Mouse (Mus musculus): ENCODE data around the gene Hs6st2. TPM values are rescaled to one million over a fixed set of nuclear protein-coding genes. Genes with fewer than 3 reads are reported as not detected.

Hs6st2 gene
- 1.4 and 1.8 TPM in 2 replicates for polyA plus RNA-seq (2015; fragmentation: Nextera tagmentation; extraction: Ambion mirVana)

DNA sequence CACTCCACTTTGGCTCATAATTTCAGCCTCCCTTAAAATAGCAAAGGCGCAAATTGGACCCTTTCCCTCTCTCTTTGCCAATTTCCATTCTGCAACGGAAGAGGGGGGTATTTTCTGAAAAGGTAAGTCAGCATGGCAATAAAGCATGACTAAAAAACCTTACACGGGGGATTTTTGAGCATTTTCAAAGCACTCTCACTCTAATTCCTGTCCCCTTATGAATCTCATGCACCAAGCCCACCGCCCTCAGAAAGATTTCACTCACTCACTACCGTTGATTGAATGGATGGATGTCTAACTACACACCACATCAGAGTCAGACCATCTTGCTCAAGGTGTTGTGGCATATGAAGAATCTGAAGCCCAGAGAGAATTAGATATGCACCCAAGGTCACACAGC is at the start of gene Hs6st2:
Gene Hs6st2, minus strand, starts transcription at position 101 of the 400 bp plus-strand sequence.
- Histone ChIP-seq H3K9ac (no peak within 1 kb of the TSS), H3K27me3 (peaks cover 62% of the 10 kb centered on the region)

DNA sequence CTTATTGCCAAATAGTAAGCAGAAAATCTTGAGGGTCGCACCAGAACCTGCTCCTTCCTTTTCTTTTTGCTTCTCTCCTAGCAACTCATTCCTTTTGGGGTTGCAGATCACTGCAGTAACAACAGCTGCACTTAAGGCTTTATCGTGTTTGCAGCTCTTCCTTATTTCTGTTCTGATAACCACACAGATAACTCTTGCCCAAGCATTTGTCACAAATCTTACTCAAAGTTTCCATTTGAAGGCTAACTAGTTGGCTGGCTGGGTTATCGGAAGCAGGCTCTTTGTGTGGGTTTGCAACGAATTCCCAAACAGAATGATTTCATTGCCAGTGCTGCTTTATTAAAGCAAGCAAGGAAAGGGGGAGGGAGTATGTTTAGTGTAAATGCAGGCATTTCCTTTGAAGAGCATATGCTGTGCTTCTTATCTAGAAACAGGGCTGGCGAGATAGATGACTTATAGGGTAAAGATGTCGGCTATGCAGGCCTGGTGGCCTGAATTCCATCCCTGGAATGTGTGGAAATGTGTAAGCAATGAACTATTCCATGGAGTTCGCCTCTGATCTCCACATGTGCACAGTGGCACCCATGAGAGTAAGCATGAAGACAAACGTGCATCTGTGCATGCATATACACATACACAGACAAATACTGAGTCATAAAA is 32.6 kb upstream of the Hs6st2 start:
- Histone ChIP-seq H3K36me3 (no peaks in the 10 kb centered on the region), H3K27ac (no peak overlapping the region), H3K9ac (no peak overlapping the region), H3K9me3 (replicated peaks) (no peaks in the 10 kb centered on the region), H3K4me1 (replicated peaks) (no peaks in the 10 kb centered on the region), H3K4me2 (no peak overlapping the region), H3K4me3 (replicated peaks) (no peak overlapping the region), H3K27me3 (no peaks in the 10 kb centered on the region)
- 33% methylated on average over 8 of the region's 8 CpGs for WGBS (ENCODE audit: insufficient replicate concordance)
- ATAC-seq (ENCODE audit: low read depth), result no peak
- DNase-seq, result no peak

More for the DNA sequence above, at the start of gene Hs6st2:
- no peak within 1 kb of the TSS for H3K27ac ChIP-seq
- no peaks in the 10 kb centered on the region for H3K9me3 ChIP-seq (replicated peaks)
- H3K4me1 ChIP-seq (replicated peaks), result peaks cover 9% of the 10 kb centered on the region; the same call in 1 of the 2 replicates
- 24% methylated on average over 5 of the region's 5 CpGs for WGBS (ENCODE audit: insufficient replicate concordance)
- H3K4me3 ChIP-seq (replicated peaks), result peak within 1 kb of the TSS; percentile 45
- H3K4me2 ChIP-seq, result peak within 1 kb of the TSS; percentile 56
- no peak for DNase-seq
- no peaks in the 10 kb centered on the region for H3K36me3 ChIP-seq
- no peak for ATAC-seq (ENCODE audit: low read depth)

DNA sequence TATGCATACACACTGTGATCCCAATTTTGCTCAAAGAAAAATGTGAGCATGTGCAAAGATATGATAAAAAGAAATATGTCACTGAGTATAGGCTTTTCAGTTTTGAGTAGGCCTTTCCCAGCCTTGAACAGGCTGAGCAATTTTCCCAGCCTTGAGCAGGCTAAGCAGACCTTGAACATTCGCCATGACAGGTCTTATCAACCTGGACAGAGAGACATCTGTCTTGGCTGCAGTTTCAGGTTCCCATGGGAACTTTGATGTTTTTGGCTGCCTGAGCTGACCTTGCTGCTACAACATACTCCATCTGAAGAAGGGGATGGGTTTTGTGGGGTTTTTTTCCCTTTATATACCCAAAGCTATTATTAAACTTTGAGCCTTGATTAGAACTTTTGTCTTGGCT is 31.3 kb upstream of the Hs6st2 start:
- Histone ChIP-seq H3K27ac (no peak overlapping the region), H3K4me3 (replicated peaks) (no peak overlapping the region), H3K4me1 (replicated peaks) (no peaks in the 10 kb centered on the region), H3K9me3 (replicated peaks) (no peaks in the 10 kb centered on the region), H3K9ac (no peak overlapping the region), H3K4me2 (no peak overlapping the region), H3K36me3 (no peaks in the 10 kb centered on the region), H3K27me3 (no peaks in the 10 kb centered on the region)
- DNase-seq, result no peak
- WGBS (ENCODE audit: insufficient replicate concordance), result 25% methylated on average over 1 of the region's 1 CpGs
- ATAC-seq (ENCODE audit: low read depth), result no peak

DNA sequence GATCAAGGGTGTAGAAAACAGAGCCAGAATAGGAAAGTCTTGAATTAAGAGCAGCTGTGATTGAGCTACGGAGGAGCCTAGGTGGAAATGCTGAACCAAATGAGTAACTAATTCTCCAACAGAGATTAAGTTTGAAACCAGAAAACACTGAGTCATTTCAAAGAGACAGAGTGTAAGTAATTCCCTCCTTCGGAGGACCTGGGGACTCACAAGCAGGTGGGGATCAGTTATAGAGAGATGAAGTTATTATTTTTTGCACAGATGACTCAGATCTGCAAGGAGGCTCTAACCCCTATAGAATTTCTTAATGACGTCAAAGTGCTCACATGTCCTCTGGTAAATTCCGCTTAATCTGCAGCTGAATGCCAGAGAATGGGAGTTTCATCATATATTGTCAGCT is 21.2 kb upstream of the Hs6st2 start:
- H3K4me1 ChIP-seq (replicated peaks), result no peaks in the 10 kb centered on the region
- WGBS (ENCODE audit: insufficient replicate concordance), result 53% methylated on average over 4 of the region's 4 CpGs
- H3K9me3 ChIP-seq (replicated peaks), result no peaks in the 10 kb centered on the region
- no peak for ATAC-seq (ENCODE audit: low read depth)
- H3K4me3 ChIP-seq (replicated peaks), result no peak overlapping the region
- H3K4me2 ChIP-seq, result no peak overlapping the region
- DNase-seq, result no peak
- no peaks in the 10 kb centered on the region for H3K36me3 ChIP-seq
- no peak overlapping the region for H3K9ac ChIP-seq
- H3K27ac ChIP-seq, result no peak overlapping the region
- no peaks in the 10 kb centered on the region for H3K27me3 ChIP-seq

DNA sequence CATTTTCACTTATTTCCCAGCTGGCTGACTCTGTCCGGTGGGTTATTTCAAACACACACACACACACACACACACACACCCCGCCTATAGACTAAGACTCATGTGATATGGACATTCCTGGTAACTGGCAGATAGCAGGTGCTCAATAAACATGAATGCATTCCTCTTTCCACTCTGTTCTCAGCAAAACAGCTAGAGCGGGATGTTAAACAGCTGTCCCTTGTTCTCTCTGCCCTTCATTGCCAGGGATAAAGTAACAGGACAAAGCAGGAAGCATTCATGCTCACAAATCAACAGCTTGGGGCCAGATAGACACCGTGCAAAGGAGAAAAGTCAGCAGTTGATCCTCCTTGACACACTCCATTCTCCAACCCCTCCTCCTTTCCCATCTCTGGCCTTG is 17.4 kb upstream of the Hs6st2 start:
- no peaks in the 10 kb centered on the region for H3K27me3 ChIP-seq
- DNase-seq (no peak), ATAC-seq (ENCODE audit: low read depth) (no peak)
- H3K4me2 ChIP-seq, result no peak overlapping the region
- H3K9ac ChIP-seq, result no peak overlapping the region
- 45% methylated on average over 4 of the region's 4 CpGs for WGBS (ENCODE audit: insufficient replicate concordance)
- H3K4me1 ChIP-seq (replicated peaks), result no peaks in the 10 kb centered on the region
- no peak overlapping the region for H3K4me3 ChIP-seq (replicated peaks)
- H3K9me3 ChIP-seq (replicated peaks), result no peaks in the 10 kb centered on the region
- no peaks in the 10 kb centered on the region for H3K36me3 ChIP-seq
- no peak overlapping the region for H3K27ac ChIP-seq

DNA sequence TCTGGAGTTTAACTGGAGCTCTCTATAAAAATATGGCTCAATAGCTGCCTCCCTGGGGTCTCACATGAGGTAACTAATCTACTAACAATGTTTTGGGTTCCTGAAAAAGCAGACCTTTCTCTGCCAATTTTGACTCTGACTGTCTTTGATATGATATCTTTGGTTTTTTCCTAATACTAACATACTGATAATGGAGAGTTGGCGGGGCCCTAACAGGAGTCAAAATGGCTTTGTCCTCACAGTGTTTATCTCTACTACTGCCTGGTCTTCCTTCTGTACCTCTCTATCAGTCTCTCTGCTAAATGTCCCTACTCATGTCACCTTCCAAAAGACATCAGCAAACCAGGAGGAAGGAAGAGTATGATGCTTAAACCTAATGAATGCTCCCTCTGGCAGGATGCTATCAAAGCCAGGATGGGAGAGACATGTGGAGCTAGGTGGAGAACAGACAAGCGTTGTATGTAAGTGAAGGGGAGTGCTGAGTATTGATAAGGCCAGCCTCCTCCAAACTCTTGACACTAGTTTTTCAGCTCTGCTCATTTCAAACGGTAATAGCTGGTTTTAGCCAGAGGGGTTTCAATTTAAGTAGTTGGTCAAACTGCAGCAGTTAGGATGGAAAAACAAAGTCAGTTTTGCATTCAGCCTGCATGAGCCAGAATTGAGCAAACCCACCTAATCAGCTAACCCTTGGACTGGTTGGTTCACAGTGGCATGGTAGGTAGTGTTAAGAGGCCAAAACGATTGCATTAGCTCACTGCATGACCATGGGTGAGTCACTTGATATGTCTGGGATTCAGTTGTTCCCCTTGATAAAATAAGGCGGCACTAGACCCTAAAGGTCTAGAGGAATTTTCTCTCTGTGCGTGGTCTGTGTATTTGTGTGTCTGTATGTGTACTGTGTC is 4.6 kb upstream of the Hs6st2 start:
- WGBS (ENCODE audit: insufficient replicate concordance), result 37% methylated on average over 6 of the region's 6 CpGs
- ATAC-seq (ENCODE audit: low read depth) (peak; percentile 74), DNase-seq (no peak)
- Histone ChIP-seq H3K27ac (no peak overlapping the region), H3K9me3 (replicated peaks) (no peaks in the 10 kb centered on the region), H3K4me2 (no peak overlapping the region), H3K27me3 (peaks cover 26% of the 10 kb centered on the region), H3K36me3 (no peaks in the 10 kb centered on the region), H3K4me3 (replicated peaks) (no peak overlapping the region), H3K4me1 (replicated peaks) (peaks cover 12% of the 10 kb centered on the region; the same call in 1 of the 2 replicates), H3K9ac (no peak overlapping the region)

DNA sequence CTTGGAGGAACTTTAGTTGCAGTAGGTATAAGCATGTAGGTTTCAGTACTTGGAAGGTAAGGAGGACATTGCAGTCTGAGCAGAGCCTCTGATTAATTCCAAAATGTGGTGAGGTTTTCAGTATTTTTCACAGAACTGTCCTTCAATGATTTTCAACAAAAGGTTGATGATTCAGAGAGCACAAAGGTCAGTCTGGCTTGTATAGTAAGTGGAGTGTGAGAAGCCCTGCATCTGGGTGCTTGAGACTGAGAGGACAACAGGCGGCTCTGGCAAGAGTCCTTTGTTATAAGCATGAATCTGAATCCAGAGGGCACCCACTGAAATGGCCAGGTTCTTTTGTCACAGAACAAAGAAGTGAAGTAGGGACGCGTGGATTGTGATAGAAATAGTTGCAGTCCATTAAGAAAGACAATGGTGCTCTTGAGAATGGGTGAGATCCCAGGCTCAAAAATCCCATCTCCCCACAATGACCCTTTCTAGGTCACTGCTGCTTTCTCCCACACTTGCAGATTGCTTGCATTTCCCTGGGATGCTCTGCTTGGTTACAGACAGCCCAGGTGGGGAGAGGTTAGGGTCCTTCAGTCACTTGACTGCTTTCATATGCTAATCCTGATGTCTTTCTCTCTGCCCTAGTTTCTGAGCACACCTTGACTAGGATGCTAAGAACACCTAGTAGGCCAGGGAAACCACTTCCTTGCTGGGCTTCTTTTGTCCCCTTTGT is 2.8 kb upstream of the Hs6st2 start:
- peaks cover 44% of the 10 kb centered on the region for H3K27me3 ChIP-seq
- 49% methylated on average over 3 of the region's 3 CpGs for WGBS (ENCODE audit: insufficient replicate concordance)
- no peaks in the 10 kb centered on the region for H3K36me3 ChIP-seq
- peaks cover 12% of the 10 kb centered on the region; the same call in 1 of the 2 replicates for H3K4me1 ChIP-seq (replicated peaks)
- no peak for DNase-seq
- no peaks in the 10 kb centered on the region for H3K9me3 ChIP-seq (replicated peaks)
- ATAC-seq (ENCODE audit: low read depth), result no peak
- no peak overlapping the region for H3K4me3 ChIP-seq (replicated peaks)
- no peak overlapping the region for H3K27ac ChIP-seq
- H3K4me2 ChIP-seq, result no peak overlapping the region
- H3K9ac ChIP-seq, result no peak overlapping the region

DNA sequence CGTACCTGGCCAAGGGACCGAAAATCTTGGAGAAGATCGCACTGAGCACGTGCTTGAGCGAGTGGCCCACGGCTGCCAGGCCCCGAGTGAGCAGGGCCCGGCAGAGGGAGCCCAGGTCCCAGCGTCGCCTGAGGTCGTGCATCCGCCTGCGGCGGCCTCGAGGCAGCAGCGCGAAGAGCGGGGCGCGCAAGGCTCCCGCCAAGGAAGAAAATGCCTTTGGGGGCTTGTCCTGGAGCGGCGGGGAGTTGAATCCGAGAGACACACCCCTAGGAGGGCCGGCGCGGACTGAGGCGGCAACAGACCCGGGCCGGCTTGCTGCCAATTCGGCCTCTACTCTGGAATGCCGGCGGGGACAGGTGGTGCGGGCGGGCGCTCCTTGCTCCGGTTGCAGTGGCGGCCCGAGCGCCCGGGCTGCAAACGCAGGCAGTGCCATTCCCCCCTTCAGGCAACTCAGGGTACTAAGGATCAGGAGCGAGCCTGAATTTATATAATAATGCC is 437 bp downstream of the Hs6st2 start:
- ATAC-seq (ENCODE audit: low read depth) (no peak), DNase-seq (no peak)
- 18% methylated on average over 43 of the region's 43 CpGs for WGBS (ENCODE audit: insufficient replicate concordance)
- Histone ChIP-seq H3K36me3 (no peaks in the 10 kb centered on the region), H3K4me3 (replicated peaks) (peak overlapping the region; percentile 45), H3K4me1 (replicated peaks) (peaks cover 5% of the 10 kb centered on the region; the same call in 1 of the 2 replicates), H3K27ac (no peak overlapping the region), H3K9ac (no peak overlapping the region), H3K4me2 (peak overlapping the region; percentile 56), H3K9me3 (replicated peaks) (no peaks in the 10 kb centered on the region), H3K27me3 (peaks cover 62% of the 10 kb centered on the region)

DNA sequence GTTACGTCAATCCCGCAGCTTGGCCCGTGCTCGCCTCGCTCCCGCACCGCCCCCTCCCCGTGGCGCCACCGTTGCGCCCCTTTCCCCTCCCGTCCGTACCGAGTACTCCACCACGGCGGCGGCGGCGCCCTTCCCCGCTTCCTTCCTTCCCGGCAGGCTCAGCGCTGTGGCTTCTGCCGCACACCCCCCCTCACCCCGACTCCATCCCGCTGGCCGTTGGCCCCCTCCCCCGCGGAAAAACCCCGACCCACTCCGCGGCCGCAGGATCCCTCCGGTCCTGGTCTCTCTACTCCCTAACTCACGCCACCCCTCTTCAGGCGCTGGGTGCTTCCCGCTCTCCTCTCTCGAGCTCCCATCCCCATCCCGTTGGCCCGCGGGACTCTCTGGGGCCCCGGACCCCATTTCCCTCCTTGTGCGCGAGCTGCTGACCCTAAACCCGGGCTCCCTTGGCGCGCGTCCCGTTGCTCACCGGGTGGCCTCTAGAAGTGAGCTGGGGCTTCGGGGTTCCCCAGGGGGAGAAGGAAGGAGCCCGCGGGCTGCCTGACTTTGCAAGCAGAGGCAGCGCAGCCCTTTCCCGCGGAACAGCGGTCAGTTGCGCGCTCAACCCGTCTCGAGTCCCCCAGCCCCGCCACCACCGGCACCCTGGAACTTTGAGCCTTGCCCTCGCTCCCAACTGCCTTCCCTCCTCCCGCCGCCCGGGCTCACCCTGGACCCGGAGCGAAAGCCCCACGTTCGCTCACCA is 1.1 kb downstream of the Hs6st2 start:
- Histone ChIP-seq H3K27me3 (peaks cover 62% of the 10 kb centered on the region), H3K27ac (no peak overlapping the region), H3K36me3 (no peaks in the 10 kb centered on the region), H3K4me2 (peak overlapping the region; percentile 56), H3K9ac (no peak overlapping the region), H3K4me3 (replicated peaks) (peak overlapping the region; percentile 45), H3K4me1 (replicated peaks) (peaks cover 3% of the 10 kb centered on the region; the same call in 1 of the 2 replicates), H3K9me3 (replicated peaks) (no peaks in the 10 kb centered on the region)
- no peak for DNase-seq
- no peak for ATAC-seq (ENCODE audit: low read depth)
- WGBS (ENCODE audit: insufficient replicate concordance), result 24% methylated on average over 69 of the region's 70 CpGs

DNA sequence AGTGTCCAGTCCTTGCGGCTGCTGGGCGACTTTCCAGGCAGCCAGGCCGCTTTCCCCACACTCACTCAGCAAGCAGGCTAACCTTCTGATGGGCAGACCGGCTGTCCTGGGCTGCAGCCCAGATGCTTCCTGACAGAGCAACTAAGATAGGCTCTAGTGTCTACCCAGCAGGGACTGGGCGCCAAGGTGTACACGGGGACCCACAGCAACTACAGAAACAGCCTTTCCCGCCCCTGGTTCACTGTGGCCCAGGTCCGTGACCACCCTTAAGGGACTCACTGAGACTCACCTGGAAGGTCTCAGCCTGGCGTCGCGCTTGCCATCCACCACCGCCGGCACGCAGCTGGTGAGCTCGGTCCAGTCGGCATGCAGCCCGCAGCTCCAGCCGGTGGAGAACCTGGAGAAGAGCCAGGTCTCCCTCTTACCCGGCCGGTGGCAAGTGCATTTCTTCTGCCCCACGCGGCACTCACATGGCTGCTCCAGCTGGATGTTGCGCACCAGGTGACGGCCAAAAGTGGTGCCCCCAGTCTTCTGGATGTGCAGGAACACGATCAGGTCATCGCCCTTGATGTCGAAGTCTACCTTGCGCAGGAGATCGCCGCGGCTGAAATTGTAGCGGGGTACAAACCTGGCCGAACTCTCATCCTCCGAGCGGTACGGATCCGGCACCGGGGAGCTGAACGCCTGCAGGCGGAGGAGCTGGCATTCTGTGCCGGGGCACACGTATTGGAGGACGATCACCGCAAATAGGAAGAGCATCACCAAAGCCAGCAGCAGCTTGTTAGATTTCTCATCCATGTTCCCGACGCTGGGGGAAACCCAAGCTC is 1.8 kb downstream of the Hs6st2 start:
- H3K9me3 ChIP-seq (replicated peaks), result no peaks in the 10 kb centered on the region
- H3K27me3 ChIP-seq, result peaks cover 61% of the 10 kb centered on the region
- H3K9ac ChIP-seq, result no peak overlapping the region
- peak overlapping the region; percentile 56 for H3K4me2 ChIP-seq
- no peaks in the 10 kb centered on the region for H3K36me3 ChIP-seq
- no peak overlapping the region for H3K27ac ChIP-seq
- H3K4me3 ChIP-seq (replicated peaks), result peak overlapping the region; percentile 45
- H3K4me1 ChIP-seq (replicated peaks), result no peaks in the 10 kb centered on the region
- ATAC-seq (ENCODE audit: low read depth) (no peak), DNase-seq (no peak)
- 21% methylated on average over 44 of the region's 46 CpGs for WGBS (ENCODE audit: insufficient replicate concordance)
